ENCODE assay signal across 12 mouse cellular contexts in the genomic region with DNA sequence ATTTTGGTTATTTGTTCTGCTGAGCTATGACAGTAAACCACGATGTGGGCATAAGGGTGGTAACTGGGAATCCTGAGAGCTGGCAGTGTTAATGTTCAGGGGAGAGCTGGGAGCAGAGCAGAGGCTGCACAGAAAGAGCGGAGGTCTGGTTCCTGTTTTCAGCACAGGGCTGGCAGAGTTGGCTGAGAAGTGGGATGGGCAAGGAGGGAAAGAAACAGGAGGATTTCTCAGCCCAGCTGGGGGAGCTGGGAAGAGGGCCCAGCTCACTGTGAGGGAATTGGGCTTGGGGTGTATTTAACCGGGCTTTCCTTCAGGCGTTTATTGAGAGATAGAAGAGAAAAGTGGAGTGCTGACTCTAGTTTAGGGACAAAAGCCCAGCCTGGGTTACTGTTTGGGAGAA.
DNase-seq lines count a peak whose midpoint lies in the region; ATAC-seq lines count a peak whose summit lies in the region.
"Had no signal": no experiment of that assay in that cellular context is flagged by ENCODE, and none has a peak within 500 bp of the region (broad histone marks: within the 10 kb centered on the region; RNA-seq: fewer than 3 reads in every experiment).

No protein-coding gene starts in this region.

- WGBS in forebrain, embryonic 16.5 days = 31% methylated on average over 4 of the region's 4 CpGs
- WGBS in forebrain, embryonic 12.5 days = 62% methylated on average over 4 of the region's 4 CpGs

- no peaks in the 10 kb centered on the region for H3K9me3 ChIP-seq in forebrain, embryonic 16.5 days (ENCODE audit: control insufficient read depth, low read length)
- H3K9me3 ChIP-seq in forebrain, embryonic 12.5 days = no peaks in the 10 kb centered on the region
- H3K9me3 ChIP-seq: embryonic facial prominence, embryonic 12.5 days; heart, embryonic 15.5 days; midbrain, embryonic 15.5 days had no signal

- peaks cover 29% of the 10 kb centered on the region for H3K4me1 ChIP-seq in forebrain, embryonic 16.5 days (replicated peaks; ENCODE audit: control insufficient read depth, insufficient read depth, low read length)
- H3K4me1 ChIP-seq in forebrain, embryonic 12.5 days = peaks cover 25% of the 10 kb centered on the region
- H3K4me1 ChIP-seq: heart, embryonic 15.5 days had no signal

- H3K27ac ChIP-seq in forebrain, embryonic 16.5 days (ENCODE audit: low read length) = peak overlapping the region; percentile 51; the same call in 1 of the 2 replicates
- H3K27ac ChIP-seq in forebrain, embryonic 12.5 days = no peak overlapping the region
- H3K27ac ChIP-seq: embryonic facial prominence, embryonic 12.5 days; heart, embryonic 15.5 days; midbrain, embryonic 15.5 days had no signal

- peak; percentile 25 for DNase-seq in left cerebral cortex, postnatal 4 days
- no peak for DNase-seq in left cerebral cortex, adult 11 months (ENCODE audit: low spot score)
- peak; percentile 9 for DNase-seq in 3T3-L1 (ENCODE audit: low read depth, low spot score)
- DNase-seq in frontal cortex, postnatal 36 days (ENCODE audit: low spot score in 2 of 2) = peak; percentile 19 to 23
- no peak for DNase-seq in gastrocnemius, adult 8-10 months (ENCODE audit: low spot score in 2 of 2)
- no peak for DNase-seq in thymus, adult 18-20 months
- DNase-seq: cerebellum, adult 9-10 months had no signal

- peak; percentile 66 for ATAC-seq in forebrain, embryonic 16.5 days
- no peak for ATAC-seq in forebrain, embryonic 12.5 days (ENCODE audit: low FRiP score)
- ATAC-seq: midbrain, embryonic 15.5 days had no signal

- H3K9ac ChIP-seq in forebrain, embryonic 16.5 days (replicated peaks; ENCODE audit: low read depth, low read length) = no peak overlapping the region
- H3K9ac ChIP-seq in forebrain, embryonic 12.5 days = no peak overlapping the region
- H3K9ac ChIP-seq: embryonic facial prominence, embryonic 12.5 days; heart, embryonic 15.5 days; midbrain, embryonic 15.5 days had no signal

- H3K4me3 ChIP-seq in forebrain, embryonic 16.5 days (replicated peaks; ENCODE audit: low read length) = no peak overlapping the region
- no peak overlapping the region for H3K4me3 ChIP-seq in forebrain, embryonic 12.5 days (replicated peaks)
- H3K4me3 ChIP-seq: embryonic facial prominence, embryonic 12.5 days; heart, embryonic 15.5 days; midbrain, embryonic 15.5 days had no signal

- no peaks in the 10 kb centered on the region for H3K36me3 ChIP-seq in forebrain, embryonic 16.5 days (ENCODE audit: control insufficient read depth, insufficient read depth)
- no peaks in the 10 kb centered on the region for H3K36me3 ChIP-seq in forebrain, embryonic 12.5 days (replicated peaks)
- H3K36me3 ChIP-seq: embryonic facial prominence, embryonic 12.5 days; heart, embryonic 15.5 days; midbrain, embryonic 15.5 days had no signal

- intact Hi-C loops in left cerebral cortex, postnatal 4 days (cut with DNase I) = no loop called here

- H3K27me3 ChIP-seq in forebrain, embryonic 16.5 days (replicated peaks; ENCODE audit: control insufficient read depth, insufficient read depth, low read length) = no peaks in the 10 kb centered on the region
- peaks cover 58% of the 10 kb centered on the region for H3K27me3 ChIP-seq in forebrain, embryonic 12.5 days
- H3K27me3 ChIP-seq: midbrain, embryonic 15.5 days had no signal

- 0 out of 2 replicates have a peak overlapping the region, but pooled peaks have one; percentile 7 for H3K4me2 ChIP-seq in forebrain, embryonic 16.5 days (ENCODE audit: low read length)
- H3K4me2 ChIP-seq in forebrain, embryonic 12.5 days = no peak overlapping the region
- H3K4me2 ChIP-seq: embryonic facial prominence, embryonic 12.5 days; heart, embryonic 15.5 days; midbrain, embryonic 15.5 days had no signal

Comparison
In these comparisons a context has a peak if more than half of its experiments do, and no peak if none do; other contexts are left out.
1. DNase-seq: peak in left cerebral cortex, postnatal 4 days (single experiment), 3T3-L1 (single experiment) and frontal cortex, postnatal 36 days (2 of 2); none in left cerebral cortex, adult 11 months (single experiment), gastrocnemius, adult 8-10 months (0 of 2) and thymus, adult 18-20 months (0 of 2).